Mouse (Mus musculus) myocyte (in vitro differentiated cells): ENCODE data around the gene Nwd2. TPM values are rescaled to one million over a fixed set of nuclear protein-coding genes. Genes with fewer than 3 reads are reported as not detected.

Source experiments
- H3K27me3 ChIP-seq: one replicate; pipeline ENCODE4 v1.6.1; 2011; ENCODE audit not compliant: control insufficient read depth, insufficient read depth, insufficient read length
- H3K36me3 ChIP-seq: one replicate; pipeline ENCODE4 v1.6.1; 2011; ENCODE audit not compliant: control insufficient read depth, insufficient read depth
- H3K4me2 ChIP-seq: one replicate; pipeline ENCODE4 v1.6.1; 2011; ENCODE audit warnings: low read depth, control low read depth
- H3K4me3 ChIP-seq: one replicate; pipeline ENCODE4 v1.5.1; 2011; ENCODE audit warnings: mild to moderate bottlenecking, control low read depth, moderate library complexity
- H3K79me2 ChIP-seq: one replicate; pipeline ENCODE4 v1.6.1; 2011; ENCODE audit not compliant: control insufficient read depth, insufficient read depth
- H3ac ChIP-seq: one replicate; pipeline ENCODE4 v1.6.1; 2011; ENCODE audit not compliant: control insufficient read depth, insufficient read length
- CEBPB ChIP-seq: IDR thresholded peaks from 2 replicates; pipeline ENCODE4 v1.6.1; 2011; ENCODE audit warnings: mild to moderate bottlenecking, moderate library complexity; ENCODE audit not compliant: poor library complexity, insufficient read depth, severe bottlenecking
- E2F4 ChIP-seq: IDR thresholded peaks from one replicate; pipeline ENCODE4 v1.6.1; 2011; ENCODE audit warnings: mild to moderate bottlenecking, control low read depth, moderate library complexity; ENCODE audit not compliant: insufficient read depth
- MAX ChIP-seq: IDR thresholded peaks from one replicate; pipeline ENCODE4 v1.6.1; 2011; ENCODE audit warnings: low read depth, mild to moderate bottlenecking, control low read depth
- MYOD1 ChIP-seq, 3 experiments: IDR thresholded peaks; one replicate each; pipeline ENCODE4 v1.6.1; 2011; ENCODE audit warnings: control low read depth in 2 of 3, low read depth in 2 of 3, mild to moderate bottlenecking in 2 of 3, moderate library complexity in 1 of 3; ENCODE audit not compliant: insufficient read length in 2 of 3, control insufficient read depth in 1 of 3
- MYOG ChIP-seq, 3 experiments: IDR thresholded peaks; one replicate each; pipeline ENCODE4 v1.6.1; 2011; ENCODE audit warnings: control low read depth in 2 of 3, low read depth in 2 of 3, mild to moderate bottlenecking in 2 of 3; ENCODE audit not compliant: insufficient read length in 2 of 3, control insufficient read depth in 1 of 3, insufficient read depth in 1 of 3
- POLR2A ChIP-seq: IDR thresholded peaks from one replicate; pipeline ENCODE4 v1.6.1; 2011; ENCODE audit warnings: low read depth, mild to moderate bottlenecking, control low read depth, moderate library complexity; ENCODE audit not compliant: insufficient read length
- POLR2AphosphoS2 ChIP-seq: IDR thresholded peaks from one replicate; pipeline ENCODE4 v1.6.1; 2011; ENCODE audit warnings: low read depth, control low read depth; ENCODE audit not compliant: insufficient read length
- REST ChIP-seq: IDR thresholded peaks from one replicate; pipeline ENCODE4 v1.6.1; 2011; ENCODE audit warnings: mild to moderate bottlenecking, control low read depth, moderate library complexity; ENCODE audit not compliant: insufficient read depth, insufficient read length
- SRF ChIP-seq: IDR thresholded peaks from one replicate; pipeline ENCODE4 v1.6.1; 2011; ENCODE audit warnings: low read depth; ENCODE audit not compliant: control insufficient read depth, insufficient read length
- TCF12 ChIP-seq: IDR thresholded peaks from one replicate; pipeline ENCODE4 v1.6.1; 2011; ENCODE audit warnings: mild to moderate bottlenecking, control low read depth; ENCODE audit not compliant: poor library complexity, insufficient read depth, severe bottlenecking
- TCF3 ChIP-seq: IDR thresholded peaks from one replicate; pipeline ENCODE4 v1.6.1; 2011; ENCODE audit warnings: low read depth, control low read depth; ENCODE audit not compliant: insufficient read length
- USF1 ChIP-seq: IDR thresholded peaks from one replicate; pipeline ENCODE4 v1.6.1; 2011; ENCODE audit warnings: low read depth, mild to moderate bottlenecking, control low read depth, moderate library complexity
- polyA plus RNA-seq: library from polyadenylated mRNA; unstranded; fragments of >200 nt; fragmentation: generic; extraction: Trizol; gene quantifications from one replicate; pipeline ENCODE4 v1.2.1, GENCODE M21; 2012; ENCODE audit warnings: missing spikeins

Nwd2 gene
- polyA plus RNA-seq, 1 experiment = 0.01 TPM

DNA sequence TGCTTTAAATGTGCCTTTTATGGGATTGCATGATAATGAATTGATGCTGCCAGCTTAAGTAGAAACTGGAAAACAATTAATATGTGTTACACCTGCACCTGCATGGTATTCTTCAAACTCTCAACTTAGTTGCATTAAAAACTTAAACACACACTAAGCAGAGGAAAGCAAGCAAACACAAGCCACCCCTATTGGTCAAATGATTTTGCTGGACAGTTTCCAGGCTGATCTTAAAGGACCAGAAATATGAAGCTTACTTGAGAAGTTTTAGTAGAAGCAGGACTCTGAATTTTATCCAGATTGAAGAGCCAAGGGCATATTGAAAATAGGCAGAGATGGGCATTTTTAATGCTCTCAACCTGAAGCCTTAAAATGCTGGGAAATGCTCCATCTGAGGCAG, 2.9 kb downstream of the Nwd2 start:
- H3K79me2 ChIP-seq = no peaks in the 10 kb centered on the region
- H3K4me3 ChIP-seq = no peak overlapping the region
- H3ac ChIP-seq = no peak overlapping the region
- TF ChIP-seq CEBPB = no peak
- TF ChIP-seq MYOD1 (IDR thresholded peaks at IDR 0.05; ENCODE audit: control insufficient read depth in 1 of 3, insufficient read length in 2 of 3, low read depth in 2 of 3) = no peak
- no peak for TF ChIP-seq MAX
- TF ChIP-seq TCF12 = no peak
- no peak for TF ChIP-seq POLR2AphosphoS2
- TF ChIP-seq TCF3 = no peak
- no peak for TF ChIP-seq USF1
- no peak for TF ChIP-seq POLR2A
- no peak for TF ChIP-seq REST
- TF ChIP-seq MYOG (IDR thresholded peaks at IDR 0.05; ENCODE audit: control insufficient read depth in 1 of 3, insufficient read depth in 1 of 3, insufficient read length in 2 of 3, low read depth in 2 of 3) = no peak
- no peak for TF ChIP-seq E2F4
- TF ChIP-seq SRF = no peak
- H3K36me3 ChIP-seq = no peaks in the 10 kb centered on the region
- H3K27me3 ChIP-seq = peaks cover 10% of the 10 kb centered on the region
- no peak overlapping the region for H3K4me2 ChIP-seq

DNA sequence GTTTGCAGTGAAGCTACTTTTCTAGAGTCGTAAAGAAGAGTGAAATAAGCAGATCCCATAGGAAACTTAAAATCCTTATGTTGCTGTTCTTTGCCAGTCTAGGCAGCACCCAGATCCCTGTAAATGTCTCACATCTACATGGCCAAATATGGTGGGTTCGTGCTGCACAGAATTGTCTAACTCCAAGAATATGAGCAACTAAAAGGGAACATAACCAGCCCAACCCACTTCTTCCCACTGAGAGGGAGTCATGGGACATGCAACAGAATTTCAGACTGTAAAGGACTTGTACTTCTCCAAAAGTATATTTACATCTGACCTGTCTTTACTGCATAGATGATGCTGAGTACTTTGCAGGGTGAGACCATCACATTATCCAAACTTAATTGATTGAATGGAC, 3.8 kb downstream of the Nwd2 start:
- Histone ChIP-seq H3K36me3 (no peaks in the 10 kb centered on the region), H3K4me3 (no peak overlapping the region), H3K4me2 (no peak overlapping the region), H3K27me3 (peaks cover 10% of the 10 kb centered on the region), H3ac (no peak overlapping the region), H3K79me2 (no peaks in the 10 kb centered on the region)
- TF ChIP-seq E2F4 (no peak), USF1 (no peak), SRF (no peak), MYOD1 (IDR thresholded peaks at IDR 0.05; ENCODE audit: control insufficient read depth in 1 of 3, insufficient read length in 2 of 3, low read depth in 2 of 3) (no peak), MYOG (IDR thresholded peaks at IDR 0.05; ENCODE audit: control insufficient read depth in 1 of 3, insufficient read depth in 1 of 3, insufficient read length in 2 of 3, low read depth in 2 of 3) (no peak), REST (no peak), POLR2AphosphoS2 (no peak), MAX (no peak), TCF3 (no peak), TCF12 (no peak), POLR2A (no peak), CEBPB (no peak)

DNA sequence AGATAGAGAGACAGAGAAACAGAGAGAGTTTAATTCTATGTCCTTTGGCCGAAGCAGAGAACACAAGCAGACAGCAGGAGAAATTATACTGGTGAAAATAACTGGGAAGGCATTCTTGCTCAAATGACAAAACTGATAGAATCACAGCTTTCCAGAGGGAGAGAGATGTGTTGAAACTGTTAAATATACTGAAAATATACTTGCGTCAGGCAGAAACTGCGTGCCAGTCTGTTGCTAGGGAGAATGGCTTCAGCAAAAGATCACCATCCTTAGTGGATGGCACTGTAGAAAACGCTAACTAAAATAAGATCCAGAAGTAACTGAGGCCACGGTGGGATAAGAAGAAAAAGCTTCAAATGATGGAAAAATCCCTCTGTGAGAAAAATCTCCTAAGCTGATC, 18.0 kb downstream of the Nwd2 start:
- Histone ChIP-seq H3K4me2 (no peak overlapping the region), H3K27me3 (no peaks in the 10 kb centered on the region), H3K4me3 (no peak overlapping the region), H3ac (no peak overlapping the region), H3K36me3 (no peaks in the 10 kb centered on the region), H3K79me2 (no peaks in the 10 kb centered on the region)
- TF ChIP-seq E2F4 (no peak), TCF3 (no peak), MYOD1 (IDR thresholded peaks at IDR 0.05; ENCODE audit: control insufficient read depth in 1 of 3, insufficient read length in 2 of 3, low read depth in 2 of 3) (no peak), USF1 (no peak)

DNA sequence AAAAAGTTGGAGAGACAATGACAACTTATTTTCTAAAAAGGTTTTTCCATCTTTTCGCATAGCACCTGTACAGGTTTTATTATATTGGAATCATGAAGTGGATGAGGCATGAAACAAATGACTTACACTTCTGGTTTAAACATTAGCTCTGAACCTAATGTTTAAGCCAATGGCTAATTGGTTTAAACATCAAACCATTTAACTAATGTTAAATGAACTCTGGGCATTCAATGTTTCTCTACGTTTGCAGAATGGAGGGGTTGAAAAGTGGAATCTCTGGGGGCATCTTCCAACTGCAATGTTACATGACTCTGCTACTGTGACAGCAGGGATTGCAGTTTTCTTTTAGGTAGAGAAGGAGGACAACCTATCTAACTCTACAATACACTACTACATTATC, 27.0 kb downstream of the Nwd2 start:
- no peak overlapping the region for H3K4me2 ChIP-seq
- H3K4me3 ChIP-seq = no peak overlapping the region
- H3K27me3 ChIP-seq = no peaks in the 10 kb centered on the region
- H3K36me3 ChIP-seq = no peaks in the 10 kb centered on the region
- TF ChIP-seq TCF3 = no peak
- TF ChIP-seq MYOG (IDR thresholded peaks at IDR 0.05; ENCODE audit: control insufficient read depth in 1 of 3, insufficient read depth in 1 of 3, insufficient read length in 2 of 3, low read depth in 2 of 3) = no peak
- no peak for TF ChIP-seq E2F4
- TF ChIP-seq TCF12 = no peak
- TF ChIP-seq CEBPB = no peak
- H3ac ChIP-seq = no peak overlapping the region
- no peaks in the 10 kb centered on the region for H3K79me2 ChIP-seq

DNA sequence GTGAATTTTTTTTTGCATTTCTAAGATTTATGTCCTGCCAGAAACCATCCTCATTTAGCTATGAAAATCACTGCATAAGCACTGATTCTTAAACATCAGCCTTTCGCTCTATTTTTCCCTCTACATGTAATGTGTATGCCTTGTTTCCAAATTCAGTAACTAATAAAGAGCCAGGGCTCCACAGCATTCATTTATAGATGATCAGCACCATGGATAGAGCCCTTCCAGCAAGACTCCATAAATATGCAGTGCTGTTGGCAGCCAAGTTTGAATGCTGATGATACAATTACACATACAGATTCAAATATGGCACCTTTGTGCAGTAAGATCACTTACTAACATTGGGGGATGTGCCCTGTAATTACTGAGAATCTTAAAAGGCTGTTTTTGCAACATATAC, 40.2 kb downstream of the Nwd2 start:
- no peaks in the 10 kb centered on the region for H3K79me2 ChIP-seq
- no peak overlapping the region for H3ac ChIP-seq
- no peaks in the 10 kb centered on the region for H3K27me3 ChIP-seq
- TF ChIP-seq REST (peak; percentile 45), CEBPB (no peak), POLR2AphosphoS2 (no peak)
- no peak overlapping the region for H3K4me3 ChIP-seq
- H3K36me3 ChIP-seq = no peaks in the 10 kb centered on the region
- H3K4me2 ChIP-seq = no peak overlapping the region

DNA sequence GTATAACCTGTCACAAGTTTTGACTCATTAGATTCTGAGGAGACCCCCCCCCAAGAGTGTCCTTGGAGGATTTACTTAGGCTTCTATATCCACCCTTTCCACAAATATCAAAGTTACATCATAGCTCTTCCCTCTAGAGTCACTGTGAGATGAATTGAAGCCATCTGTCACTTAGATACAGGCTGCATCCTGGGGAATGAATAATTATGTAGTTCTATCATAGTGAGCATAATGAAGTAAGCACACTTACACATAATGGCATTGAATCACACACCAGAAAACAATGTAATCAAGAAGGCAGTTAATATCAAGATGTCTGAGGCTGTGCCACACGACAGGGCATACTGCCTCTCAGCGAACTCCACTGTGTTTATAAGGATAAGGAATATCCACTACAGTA, 47.9 kb downstream of the Nwd2 start:
- no peaks in the 10 kb centered on the region for H3K79me2 ChIP-seq
- no peaks in the 10 kb centered on the region for H3K36me3 ChIP-seq
- H3K4me3 ChIP-seq = no peak overlapping the region
- TF ChIP-seq POLR2A (no peak), CEBPB (no peak), REST (no peak), MYOD1 (IDR thresholded peaks at IDR 0.05; ENCODE audit: control insufficient read depth in 1 of 3, insufficient read length in 2 of 3, low read depth in 2 of 3) (no peak), USF1 (no peak), MYOG (IDR thresholded peaks at IDR 0.05; ENCODE audit: control insufficient read depth in 1 of 3, insufficient read depth in 1 of 3, insufficient read length in 2 of 3, low read depth in 2 of 3) (no peak), POLR2AphosphoS2 (no peak), TCF3 (no peak), MAX (no peak), TCF12 (no peak), SRF (no peak), E2F4 (no peak)
- no peak overlapping the region for H3ac ChIP-seq
- H3K4me2 ChIP-seq = no peak overlapping the region
- H3K27me3 ChIP-seq = no peaks in the 10 kb centered on the region
